16 mouse cellular contexts compared by ENCODE assay signal in genomic region chr8:54488437-54488836, GRCm38 (mm10). TPM values are rescaled to one million over a fixed set of nuclear protein-coding genes. Genes with fewer than 3 reads are reported as not detected.
"Had no signal": no experiment of that assay in that cellular context is flagged by ENCODE, and none has a peak within 500 bp of the region (broad histone marks: within the 10 kb centered on the region; RNA-seq: fewer than 3 reads in every experiment).

No protein-coding gene starts in this region.

- H3K9me3 ChIP-seq: liver, embryonic 15.5 days; lung, embryonic 15.5 days; megakaryocyte, embryonic 14.5 days; midbrain, embryonic 13.5 days; midbrain, embryonic 15.5 days; neural tube, embryonic 12.5 days; stomach, embryonic 15.5 days had no signal

- H3K4me3 ChIP-seq: liver, embryonic 15.5 days; lung, embryonic 15.5 days; megakaryocyte, embryonic 14.5 days; midbrain, embryonic 13.5 days; midbrain, embryonic 15.5 days; neural tube, embryonic 12.5 days; stomach, embryonic 15.5 days had no signal

- H3K27ac ChIP-seq: liver, embryonic 15.5 days; lung, embryonic 15.5 days; macrophage; midbrain, embryonic 13.5 days; midbrain, embryonic 15.5 days; neural tube, embryonic 12.5 days; stomach, embryonic 15.5 days; stomach, postnatal 0 days had no signal

- H3K27me3 ChIP-seq: lung, embryonic 15.5 days; midbrain, embryonic 15.5 days; neural tube, embryonic 12.5 days; stomach, embryonic 15.5 days had no signal

- H3K9ac ChIP-seq: liver, embryonic 15.5 days; liver, postnatal 0 days; lung, embryonic 15.5 days; midbrain, embryonic 13.5 days; midbrain, embryonic 15.5 days; neural tube, embryonic 12.5 days; stomach, embryonic 15.5 days had no signal

- H3K4me1 ChIP-seq: liver, embryonic 15.5 days; midbrain, embryonic 13.5 days; midbrain, embryonic 15.5 days; stomach, embryonic 15.5 days had no signal

- H3K4me2 ChIP-seq: liver, embryonic 15.5 days; lung, embryonic 15.5 days; midbrain, embryonic 11.5 days; midbrain, embryonic 13.5 days; midbrain, embryonic 15.5 days; neural tube, embryonic 12.5 days; stomach, embryonic 15.5 days had no signal

- ATAC-seq: liver, postnatal 0 days; midbrain, embryonic 13.5 days; midbrain, embryonic 15.5 days had no signal

- H3K36me3 ChIP-seq: liver, embryonic 15.5 days; lung, embryonic 15.5 days; midbrain, embryonic 13.5 days; midbrain, embryonic 15.5 days; neural tube, embryonic 12.5 days; stomach, embryonic 15.5 days had no signal

- DNase-seq: liver, postnatal 0 days; lung, postnatal 10 days; right cerebral cortex, postnatal 14 days; thymus, adult 2 months; thymus, postnatal 25 days; thymus, postnatal 4 days had no signal

RNA-seq across cellular contexts. Expression of gene Asb5, which starts 40.9 kb away (rescaled TPM):
- polyA plus RNA-seq: macrophage had no signal
